Mouse (Mus musculus) bone marrow macrophage, adult 2 months (primary cell): ENCODE data around the gene Adamts17. TPM values are rescaled to one million over a fixed set of nuclear protein-coding genes. Genes with fewer than 3 reads are reported as not detected.

Source experiments
- H3K27ac ChIP-seq: 2 replicates; pipeline ENCODE4 v1.5.1; 2012; ENCODE audit warnings: low read depth, low read length; ENCODE audit not compliant: insufficient read depth
- H3K4me1 ChIP-seq: 2 replicates; pipeline ENCODE4 v1.6.1; 2012; ENCODE audit warnings: low read length; ENCODE audit not compliant: control insufficient read depth, insufficient read depth
- H3K4me3 ChIP-seq: 2 replicates; pipeline ENCODE4 v1.5.1; 2012; ENCODE audit warnings: mild to moderate bottlenecking, low read length, moderate library complexity; ENCODE audit not compliant: insufficient read depth
- CTCF ChIP-seq: IDR thresholded peaks from 2 replicates; pipeline ENCODE4 v1.5.1; 2012; ENCODE audit warnings: low read depth, mild to moderate bottlenecking, low read length, moderate library complexity
- POLR2A ChIP-seq: IDR thresholded peaks from 2 replicates; pipeline ENCODE4 v1.6.1; 2012; ENCODE audit warnings: mild to moderate bottlenecking, low read depth, low read length, borderline replicate concordance
- polyA plus RNA-seq: library from polyadenylated mRNA; stranded (reverse); fragments of >200 nt; gene quantifications from 2 replicates; pipeline ENCODE4 v1.2.4, GENCODE M21; 2012; ENCODE audit not compliant: missing spikeins, insufficient read depth, insufficient read length

Adamts17 gene
- polyA plus RNA-seq, 1 experiment, result not detected

GRCm38 (mm10) chr7:66923595-66923994 lies 84.1 kb downstream of the Adamts17 start:
- no peaks in the 10 kb centered on the region for H3K4me1 ChIP-seq
- H3K27ac ChIP-seq, result no peak overlapping the region
- H3K4me3 ChIP-seq, result no peak overlapping the region
- TF ChIP-seq CTCF, result no peak
- no peak for TF ChIP-seq POLR2A

- Histone ChIP-seq H3K4me1 (no peaks in the 10 kb centered on the region), H3K4me3 (no peak overlapping the region), H3K27ac (no peak overlapping the region)
- TF ChIP-seq CTCF (no peak), POLR2A (no peak)
Measured at GRCm38 (mm10) chr7:66924104-66924503, 84.6 kb downstream of the Adamts17 start.

- TF ChIP-seq POLR2A (no peak), CTCF (no peak)
- H3K27ac ChIP-seq, result no peak overlapping the region
- no peaks in the 10 kb centered on the region for H3K4me1 ChIP-seq
- H3K4me3 ChIP-seq, result no peak overlapping the region
Measured at GRCm38 (mm10) chr7:66929263-66929662, 89.7 kb downstream of the Adamts17 start.

- no peaks in the 10 kb centered on the region for H3K4me1 ChIP-seq
- H3K4me3 ChIP-seq, result no peak overlapping the region
- H3K27ac ChIP-seq, result no peak overlapping the region
- no peak for TF ChIP-seq POLR2A
Measured at GRCm38 (mm10) chr7:66931291-66931690, 91.8 kb downstream of the Adamts17 start.

GRCm38 (mm10) chr7:66933251-66933650 lies 93.7 kb downstream of the Adamts17 start:
- TF ChIP-seq CTCF, result no peak
- TF ChIP-seq POLR2A, result no peak
- Histone ChIP-seq H3K4me3 (no peak overlapping the region), H3K27ac (no peak overlapping the region), H3K4me1 (no peaks in the 10 kb centered on the region)

GRCm38 (mm10) chr7:66934062-66934461 lies 94.5 kb downstream of the Adamts17 start:
- H3K4me3 ChIP-seq, result no peak overlapping the region
- no peak for TF ChIP-seq POLR2A
- no peak for TF ChIP-seq CTCF
- H3K27ac ChIP-seq, result no peak overlapping the region
- no peaks in the 10 kb centered on the region for H3K4me1 ChIP-seq

GRCm38 (mm10) chr7:66935041-66935440 lies 95.5 kb downstream of the Adamts17 start:
- TF ChIP-seq CTCF (no peak), POLR2A (no peak)
- no peaks in the 10 kb centered on the region for H3K4me1 ChIP-seq
- H3K27ac ChIP-seq, result no peak overlapping the region
- H3K4me3 ChIP-seq, result no peak overlapping the region

GRCm38 (mm10) chr7:66936042-66936755 lies 96.7 kb downstream of the Adamts17 start:
- TF ChIP-seq CTCF (no peak), POLR2A (no peak)
- no peaks in the 10 kb centered on the region for H3K4me1 ChIP-seq
- H3K4me3 ChIP-seq, result no peak overlapping the region
- no peak overlapping the region for H3K27ac ChIP-seq

GRCm38 (mm10) chr7:66936911-66937310 lies 97.4 kb downstream of the Adamts17 start:
- no peaks in the 10 kb centered on the region for H3K4me1 ChIP-seq
- no peak for TF ChIP-seq POLR2A
- TF ChIP-seq CTCF, result no peak
- no peak overlapping the region for H3K27ac ChIP-seq
- no peak overlapping the region for H3K4me3 ChIP-seq

GRCm38 (mm10) chr7:66938988-66939783 lies 99.7 kb downstream of the Adamts17 start:
- no peak for TF ChIP-seq CTCF
- TF ChIP-seq POLR2A, result no peak

More at GRCm38 (mm10) chr7:66938988-66939783, 99.7 kb downstream of the Adamts17 start:
- Histone ChIP-seq H3K4me3 (no peak overlapping the region), H3K27ac (no peak overlapping the region), H3K4me1 (no peaks in the 10 kb centered on the region)
